In genomic region chr11:80712201-80712600, GRCm38 (mm10) we compare ENCODE assay signal across 21 mouse cellular contexts.
"Had no signal": no experiment of that assay in that cellular context is flagged by ENCODE, and none has a peak within 500 bp of the region (broad histone marks: within the 10 kb centered on the region; RNA-seq: fewer than 3 reads in every experiment).

No protein-coding gene starts in this region.

- ATAC-seq: liver, postnatal 0 days; midbrain, embryonic 15.5 days had no signal

- H3K9me3 ChIP-seq: limb, embryonic 12.5 days; limb, embryonic 15.5 days; midbrain, embryonic 12.5 days; midbrain, embryonic 15.5 days; neural tube, embryonic 12.5 days; neural tube, embryonic 15.5 days had no signal

- H3K36me3 ChIP-seq: limb, embryonic 12.5 days; limb, embryonic 15.5 days; midbrain, embryonic 12.5 days; midbrain, embryonic 15.5 days; neural tube, embryonic 12.5 days; neural tube, embryonic 15.5 days had no signal

- H3K27ac ChIP-seq: limb, embryonic 12.5 days; limb, embryonic 15.5 days; liver, embryonic 14.5 days; macrophage; midbrain, embryonic 12.5 days; midbrain, embryonic 15.5 days; neural tube, embryonic 12.5 days; neural tube, embryonic 15.5 days; stomach, postnatal 0 days had no signal

- H3K4me3 ChIP-seq: limb, embryonic 12.5 days; limb, embryonic 15.5 days; midbrain, embryonic 12.5 days; midbrain, embryonic 15.5 days; neural tube, embryonic 12.5 days; neural tube, embryonic 15.5 days had no signal

- H3K4me2 ChIP-seq: limb, embryonic 12.5 days; limb, embryonic 15.5 days; liver, embryonic 11.5 days; midbrain, embryonic 12.5 days; midbrain, embryonic 15.5 days; neural tube, embryonic 12.5 days; neural tube, embryonic 15.5 days had no signal

- DNase-seq: kidney, adult 18-20 months; kidney, adult 9 months; kidney, postnatal 25 days; left cerebral cortex, postnatal 4 days; liver, postnatal 0 days; right cerebral cortex, adult 18-20 months; right cerebral cortex, postnatal 14 days; right cerebral cortex, postnatal 4 days; thymus, adult 2 months; thymus, postnatal 14 days; thymus, postnatal 4 days had no signal

- H3K4me1 ChIP-seq: limb, embryonic 12.5 days; limb, embryonic 15.5 days; midbrain, embryonic 12.5 days; midbrain, embryonic 15.5 days; neural tube, embryonic 12.5 days; neural tube, embryonic 15.5 days had no signal

- H3K9ac ChIP-seq: limb, embryonic 12.5 days; limb, embryonic 15.5 days; liver, embryonic 14.5 days; liver, postnatal 0 days; midbrain, embryonic 12.5 days; midbrain, embryonic 15.5 days; neural tube, embryonic 12.5 days; neural tube, embryonic 15.5 days had no signal

- H3K27me3 ChIP-seq: limb, embryonic 12.5 days; limb, embryonic 15.5 days; midbrain, embryonic 12.5 days; midbrain, embryonic 15.5 days; neural tube, embryonic 12.5 days; neural tube, embryonic 15.5 days had no signal
